Mouse (Mus musculus) liver, embryonic 12.5 days (tissue): Measurements from ENCODE around the gene Ceacam18. TPM values are rescaled to one million over a fixed set of nuclear protein-coding genes. Genes with fewer than 3 reads are reported as not detected.
"Not testable (repeated sequence)": the region's sequence is repeated elsewhere in the genome, so short reads cannot be mapped to it uniquely, and the experiment has no call there.

Experiments used
- ATAC-seq: fragments of 200-750 bp; cut with Nextera tagmentation; 2 replicates; pipeline ENCODE4 v1.8.0; 2017; ENCODE audit warnings: moderate number of reproducible peaks, mild to moderate bottlenecking, moderate library complexity
- H3K27ac ChIP-seq: fragments of 300-500 bp; sonication (generic); 2 replicates; pipeline ENCODE4 v1.5.1; 2016; ENCODE audit warnings: mild to moderate bottlenecking
- H3K27me3 ChIP-seq: fragments of 300-500 bp; sonication (generic); replicated peaks from 2 replicates; pipeline ENCODE4 v1.6.1; 2016; ENCODE audit warnings: mild to moderate bottlenecking, moderate library complexity
- H3K36me3 ChIP-seq: fragments of 300-500 bp; sonication (generic); 2 replicates; pipeline ENCODE4 v1.6.1; 2016; ENCODE audit warnings: mild to moderate bottlenecking, moderate library complexity
- H3K4me1 ChIP-seq: fragments of 300-500 bp; sonication (generic); 2 replicates; pipeline ENCODE4 v1.6.1; 2016
- H3K4me2 ChIP-seq: fragments of 300-500 bp; sonication (generic); 2 replicates; pipeline ENCODE4 v1.6.1; 2016; ENCODE audit warnings: mild to moderate bottlenecking, moderate library complexity
- H3K4me3 ChIP-seq: fragments of 300-500 bp; sonication (generic); 2 replicates; pipeline ENCODE4 v1.5.1; 2016; ENCODE audit warnings: mild to moderate bottlenecking, moderate library complexity
- H3K9ac ChIP-seq: fragments of 300-500 bp; sonication (generic); 2 replicates; pipeline ENCODE4 v1.6.1; 2016; ENCODE audit warnings: mild to moderate bottlenecking, moderate library complexity
- H3K9me3 ChIP-seq: fragments of 300-500 bp; sonication (generic); replicated peaks from 2 replicates; pipeline ENCODE4 v1.6.1; 2016; ENCODE audit warnings: mild to moderate bottlenecking, moderate library complexity
- WGBS: fragments of 180-500 bp; shearing (Covaris S2); methylation state at CpG from one replicate; pipeline ENCODE4 v1.1.7; 2016; ENCODE audit not compliant: insufficient replicate concordance; 5-methylcytosine and 5-hydroxymethylcytosine counted together
- polyA plus RNA-seq: library from polyadenylated mRNA; unstranded; fragments of >200 nt; fragmentation: Nextera tagmentation; extraction: Ambion mirVana; gene quantifications from 2 replicates; pipeline ENCODE4 v1.2.1, GENCODE M21; 2016

Gene Ceacam18
- polyA plus RNA-seq, 1 experiment from 2014 or later = not detected

DNA sequence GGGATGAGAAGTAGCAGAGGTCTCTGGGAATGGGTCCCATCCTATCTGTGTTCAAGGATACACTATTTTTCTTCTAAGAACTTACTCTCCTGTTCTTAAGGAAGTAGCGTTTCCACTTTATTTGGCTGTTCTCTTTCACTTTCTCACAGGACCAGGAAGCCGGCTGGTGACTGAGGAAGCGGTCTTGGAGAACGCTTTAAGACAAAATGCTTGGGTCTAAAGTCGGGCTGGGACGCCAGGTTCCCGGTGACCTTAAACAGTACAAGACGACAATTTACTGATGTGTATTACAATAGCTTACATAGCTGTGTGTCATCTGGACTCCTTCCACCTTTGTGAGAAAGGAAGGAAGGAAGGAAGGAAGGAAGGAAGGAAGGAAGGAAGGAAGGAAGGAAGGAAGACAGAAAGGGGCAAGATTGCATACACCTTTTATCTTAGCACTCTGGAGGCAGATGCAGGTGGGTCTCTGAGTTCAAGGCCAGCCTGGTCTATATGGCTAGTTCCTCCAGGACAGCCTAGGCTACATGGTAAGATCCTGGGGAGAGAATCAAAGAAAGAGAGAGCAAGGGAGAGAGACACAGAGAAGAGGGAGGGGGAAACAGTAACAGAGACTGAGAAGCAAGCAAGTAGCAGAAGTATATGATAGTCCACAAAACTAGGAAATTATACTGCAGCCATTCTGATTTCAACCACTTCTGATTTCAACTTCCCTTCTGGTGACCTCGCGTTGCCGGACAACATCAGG, 36.7 kb downstream of the Ceacam18 start:
- Histone ChIP-seq H3K4me2 (peak overlapping the region; percentile 78), H3K36me3 (peaks cover 24% of the 10 kb centered on the region), H3K27ac (no peak overlapping the region), H3K27me3 (no peaks in the 10 kb centered on the region), H3K9ac (peak overlapping the region; percentile 80), H3K4me1 (peaks cover 20% of the 10 kb centered on the region), H3K4me3 (peak overlapping the region; percentile 73), H3K9me3 (no peaks in the 10 kb centered on the region)
- peak; percentile 7 for ATAC-seq
- WGBS = 58% methylated on average over 11 of the region's 11 CpGs

DNA sequence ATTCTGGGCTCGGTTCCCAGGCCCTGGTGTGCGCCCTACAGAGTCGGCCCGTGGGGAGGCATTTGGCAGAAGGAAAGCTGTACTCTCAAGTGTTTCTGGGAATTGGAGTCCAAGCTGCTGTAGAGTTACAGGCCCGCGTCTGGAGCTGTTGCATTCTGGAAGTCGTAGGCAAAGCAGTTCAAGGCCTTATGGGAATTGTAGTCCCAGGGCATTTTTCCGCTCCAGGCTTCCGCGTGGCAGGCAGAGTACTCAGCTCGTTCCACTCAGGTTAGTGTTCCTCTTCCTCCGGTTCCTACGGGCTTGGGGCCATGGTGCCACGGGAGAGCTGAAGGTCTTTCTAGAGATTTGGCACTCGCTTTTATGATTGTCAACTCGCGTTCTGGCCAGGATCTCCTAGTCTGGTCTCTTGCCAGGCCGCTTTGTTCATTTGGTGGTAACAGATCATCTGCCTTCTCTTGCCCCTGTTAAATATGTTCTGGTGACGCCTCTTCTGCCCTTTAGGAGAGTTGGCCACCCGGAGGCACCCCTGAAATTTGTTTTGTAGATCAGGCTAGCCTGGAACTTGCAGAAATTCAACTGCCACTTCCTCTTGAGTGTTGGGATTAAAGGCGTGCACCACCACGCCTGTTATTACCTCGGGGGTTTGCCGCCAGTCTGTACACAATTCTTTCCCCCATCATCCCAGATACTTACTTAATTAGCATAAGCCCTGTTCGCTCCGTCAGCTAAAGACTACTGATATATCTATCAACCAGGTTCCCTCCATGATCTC, 37.5 kb downstream of the Ceacam18 start, which contains the start of gene Ctu1:
Ctu1 (plus strand) TSS at position 208 of the 772 bp plus-strand sequence.
- Histone ChIP-seq H3K4me1 (peaks cover 20% of the 10 kb centered on the region), H3K27me3 (no peaks in the 10 kb centered on the region), H3K36me3 (peaks cover 31% of the 10 kb centered on the region), H3K27ac (0 out of 2 replicates have a peak within 1 kb of the TSS, but pooled peaks have one; percentile 30), H3K4me2 (peak within 1 kb of the TSS; percentile 78), H3K9me3 (no peaks in the 10 kb centered on the region), H3K9ac (peak within 1 kb of the TSS; percentile 80), H3K4me3 (peak within 1 kb of the TSS; percentile 73)
- under 1% methylated on average over 26 of the region's 26 CpGs for WGBS
- ATAC-seq = peak; percentile 92

- H3K27me3 ChIP-seq = no peaks in the 10 kb centered on the region
- peak overlapping the region; percentile 73 for H3K4me3 ChIP-seq
- H3K4me1 ChIP-seq = peaks cover 20% of the 10 kb centered on the region
- 21% methylated on average over 10 of the region's 10 CpGs for WGBS
- H3K27ac ChIP-seq = 0 out of 2 replicates have a peak overlapping the region, but pooled peaks have one; percentile 30
- peak overlapping the region; percentile 78 for H3K4me2 ChIP-seq
- peak overlapping the region; percentile 80 for H3K9ac ChIP-seq
- H3K9me3 ChIP-seq = no peaks in the 10 kb centered on the region
- peaks cover 39% of the 10 kb centered on the region for H3K36me3 ChIP-seq
- no peak for ATAC-seq
Observed at GRCm38 (mm10) chr7:43672581-43673260, 38.2 kb downstream of the Ceacam18 start.

GRCm38 (mm10) chr7:43675091-43675490, 40.6 kb downstream of the Ceacam18 start:
- Histone ChIP-seq H3K4me1 (peaks cover 20% of the 10 kb centered on the region), H3K36me3 (peaks cover 46% of the 10 kb centered on the region), H3K9ac (no peak overlapping the region), H3K9me3 (no peaks in the 10 kb centered on the region), H3K4me3 (no peak overlapping the region), H3K27ac (no peak overlapping the region), H3K27me3 (no peaks in the 10 kb centered on the region), H3K4me2 (no peak overlapping the region)
- no peak for ATAC-seq
- WGBS = 91% methylated on average over 32 of the region's 32 CpGs

DNA sequence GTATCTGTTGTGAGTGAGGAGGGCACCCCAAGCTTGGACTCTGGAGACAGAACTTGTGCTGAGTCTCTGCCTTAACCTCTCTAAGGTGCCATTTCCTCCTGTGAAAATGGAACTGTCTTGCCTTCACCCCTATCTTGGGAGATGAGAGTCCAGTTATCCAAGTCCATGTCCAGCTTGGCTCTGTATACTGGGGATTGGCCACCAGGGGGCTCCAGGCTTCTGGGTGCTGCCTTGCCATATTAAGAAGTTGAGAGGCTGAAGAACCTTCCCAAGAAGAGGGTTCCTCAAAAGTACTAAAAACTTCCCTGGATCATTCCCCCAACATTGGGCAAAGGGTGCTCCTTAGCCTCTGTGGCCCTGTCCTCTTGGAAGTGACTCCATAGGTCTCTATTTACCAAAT, 44.0 kb downstream of the Ceacam18 start:
- Histone ChIP-seq H3K9ac (no peak overlapping the region), H3K9me3 (no peaks in the 10 kb centered on the region), H3K4me3 (no peak overlapping the region), H3K4me2 (no peak overlapping the region), H3K27me3 (no peaks in the 10 kb centered on the region), H3K36me3 (peaks cover 46% of the 10 kb centered on the region), H3K4me1 (no peaks in the 10 kb centered on the region), H3K27ac (no peak overlapping the region)
- ATAC-seq = no peak

DNA sequence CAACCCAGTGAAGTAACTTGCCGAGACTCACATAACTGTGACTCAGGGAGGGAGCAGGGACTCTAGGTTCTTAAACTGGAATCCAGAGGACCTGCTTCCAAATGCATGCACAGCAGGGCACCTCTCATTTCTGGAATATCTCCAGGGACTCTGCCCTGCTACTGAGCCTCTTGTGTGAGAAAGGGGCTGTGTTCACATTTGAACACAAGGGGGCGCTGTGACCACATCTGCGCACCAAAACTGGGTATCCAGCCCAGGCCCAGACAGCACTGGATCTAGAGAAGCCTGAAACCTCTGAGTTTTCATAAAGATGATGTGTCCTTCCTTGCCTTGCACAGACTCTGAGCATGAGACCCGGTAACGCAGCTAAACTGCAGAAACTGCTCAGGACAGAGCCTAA, 46.5 kb downstream of the Ceacam18 start:
- ATAC-seq = no peak

GRCm38 (mm10) chr7:43682511-43682910, 48.0 kb downstream of the Ceacam18 start:
- not testable (repeated sequence) for H3K36me3 ChIP-seq, H3K9ac ChIP-seq, H3K4me1 ChIP-seq, H3K4me2 ChIP-seq, H3K27ac ChIP-seq, H3K27me3 ChIP-seq, H3K4me3 ChIP-seq, ATAC-seq, H3K9me3 ChIP-seq
- WGBS = 14% methylated on average over 1 of the region's 1 CpGs

More for the DNA sequence above, 46.5 kb downstream of the Ceacam18 start:
- 18% methylated on average over 5 of the region's 5 CpGs for WGBS
- Histone ChIP-seq H3K9me3 (no peaks in the 10 kb centered on the region), H3K27ac (no peak overlapping the region), H3K9ac (no peak overlapping the region), H3K36me3 (peaks cover 25% of the 10 kb centered on the region), H3K4me3 (no peak overlapping the region), H3K4me2 (no peak overlapping the region), H3K4me1 (0 out of 2 replicates have a peak, but pooled peaks cover 3% of the 10 kb centered on the region), H3K27me3 (no peaks in the 10 kb centered on the region)

DNA sequence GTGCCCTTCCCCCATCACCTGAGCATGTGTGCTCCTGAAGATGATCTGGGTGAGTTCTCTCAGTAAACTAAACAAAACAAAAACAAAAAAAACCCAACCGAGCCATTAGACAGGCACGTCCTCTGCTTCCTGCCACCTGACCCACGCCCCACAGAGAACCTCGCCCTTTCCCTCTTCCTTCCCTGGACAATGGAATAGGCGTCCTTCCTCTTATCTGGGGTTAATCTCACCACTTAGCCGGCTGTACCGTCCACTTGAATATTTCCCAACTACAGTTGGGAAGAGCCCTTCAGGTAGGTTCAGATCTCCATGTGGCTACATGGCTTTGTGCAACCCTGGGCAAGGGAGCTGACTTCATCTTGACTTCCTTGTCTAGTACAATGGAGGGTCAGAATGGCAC, 50.6 kb downstream of the Ceacam18 start:
- Histone ChIP-seq H3K4me2 (no peak overlapping the region), H3K27me3 (no peaks in the 10 kb centered on the region), H3K9ac (no peak overlapping the region), H3K4me3 (no peak overlapping the region), H3K27ac (no peak overlapping the region), H3K4me1 (0 out of 2 replicates have a peak, but pooled peaks cover 3% of the 10 kb centered on the region), H3K9me3 (no peaks in the 10 kb centered on the region), H3K36me3 (no peaks in the 10 kb centered on the region)
- no peak for ATAC-seq
- whole genome bisulfite sequencing = 23% methylated on average over 7 of the region's 7 CpGs

- ATAC-seq = no peak
- Histone ChIP-seq H3K4me3 (no peak within 1 kb of the TSS), H3K27ac (no peak within 1 kb of the TSS), H3K9ac (no peak within 1 kb of the TSS), H3K9me3 (no peaks in the 10 kb centered on the region), H3K27me3 (no peaks in the 10 kb centered on the region), H3K4me2 (no peak within 1 kb of the TSS), H3K4me1 (no peaks in the 10 kb centered on the region), H3K36me3 (no peaks in the 10 kb centered on the region)
Observed at GRCm38 (mm10) chr7:43690118-43690517, 55.6 kb downstream of the Ceacam18 start, which contains the start of gene Klk14. Gene Klk14, plus strand, starts transcription at chr7:43690418.
